In the genomic region with DNA sequence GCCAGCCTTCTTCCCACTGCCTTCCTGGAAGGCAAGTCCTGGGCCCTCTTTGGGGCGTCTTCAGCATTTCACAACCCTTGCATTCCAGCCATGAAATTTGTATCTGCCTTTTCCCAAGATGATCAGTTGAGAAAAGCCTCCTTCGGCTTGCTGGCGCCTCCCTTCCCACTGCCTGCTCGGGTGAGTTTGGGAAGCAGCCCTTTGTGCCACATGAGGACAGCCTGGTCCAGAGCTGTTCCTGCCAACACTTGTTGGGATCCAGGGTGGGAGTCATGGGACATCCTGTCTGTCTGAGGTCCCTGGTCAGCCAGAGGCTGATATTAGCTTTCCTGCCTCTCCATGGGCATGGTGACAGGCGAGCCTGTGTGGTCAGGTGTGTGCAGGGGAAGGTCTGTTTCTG, we compare ENCODE assay signal across 16 mouse cellular contexts. TPM values are rescaled to one million over a fixed set of nuclear protein-coding genes. Genes with fewer than 3 reads are reported as not detected.
A peak's percentile ranks its signal among the peaks of the same experiment; 100 is the strongest.
DNase-seq lines count a peak whose midpoint lies in the region; ATAC-seq and TF ChIP-seq lines count a peak whose summit lies in the region.
"Had no signal": no experiment of that assay in that cellular context is flagged by ENCODE, and none has a peak within 500 bp of the region (broad histone marks: within the 10 kb centered on the region; RNA-seq: fewer than 3 reads in every experiment).

No protein-coding gene starts in this region.

- peaks cover 29% of the 10 kb centered on the region for H3K36me3 ChIP-seq in kidney, embryonic 16.5 days (ENCODE audit: insufficient read depth, low read length)
- H3K36me3 ChIP-seq in heart, embryonic 16.5 days (ENCODE audit: control insufficient read depth, insufficient read depth) = peaks cover 4% of the 10 kb centered on the region; the same call in 1 of the 2 replicates
- H3K36me3 ChIP-seq in lung, postnatal 0 days (ENCODE audit: insufficient read depth, low read length) = no peaks in the 10 kb centered on the region
- H3K36me3 ChIP-seq in thymus, adult 2 months (ENCODE audit: control insufficient read depth, insufficient read depth, low read length) = peaks cover 7% of the 10 kb centered on the region; the same call in 1 of the 2 replicates

- no peak for TF ChIP-seq CTCF in lung, postnatal 0 days (IDR thresholded peaks at IDR 0.05)
- no peak for TF ChIP-seq CTCF in thymus, adult 2 months (IDR thresholded peaks at IDR 0.05; ENCODE audit: borderline replicate concordance, control insufficient read depth, extremely low read depth, insufficient read depth, low read length, poor library complexity)

- WGBS in kidney, embryonic 16.5 days = 53% methylated on average over 5 of the region's 5 CpGs
- WGBS in heart, embryonic 16.5 days = 73% methylated on average over 5 of the region's 5 CpGs
- WGBS in lung, postnatal 0 days = 57% methylated on average over 5 of the region's 5 CpGs
- WGBS in thymus, adult 2 months = 94% methylated on average over 5 of the region's 5 CpGs

- peaks cover 69% of the 10 kb centered on the region for H3K4me1 ChIP-seq in kidney, embryonic 16.5 days (ENCODE audit: insufficient read depth, low read length)
- H3K4me1 ChIP-seq in heart, embryonic 16.5 days (ENCODE audit: control insufficient read depth, insufficient read depth, low read length) = peaks cover 69% of the 10 kb centered on the region
- peaks cover 39% of the 10 kb centered on the region for H3K4me1 ChIP-seq in lung, postnatal 0 days (ENCODE audit: insufficient read depth, low read depth, low read length)
- H3K4me1 ChIP-seq in thymus, adult 2 months (replicated peaks; ENCODE audit: control insufficient read depth, insufficient read depth, low read length) = peaks cover 12% of the 10 kb centered on the region
- H3K4me1 ChIP-seq: forebrain, embryonic 12.5 days had no signal

- no peak for TF ChIP-seq POLR2A in thymus, adult 2 months (IDR thresholded peaks at IDR 0.05; ENCODE audit: control insufficient read depth, extremely low read depth, insufficient read depth, low read length, poor library complexity)

- DNase-seq in kidney, adult 11 months = no peak
- DNase-seq in heart, adult 9 months (ENCODE audit: low spot score in 2 of 2) = peak; percentile 44 to 53
- DNase-seq in lung, postnatal 0 days (ENCODE audit: low spot score) = no peak
- DNase-seq in T-cell, adult 2 months (ENCODE audit: low spot score) = no peak
- no peak for DNase-seq in thymus, adult 2 months
- DNase-seq: adrenal gland, postnatal 14 days; cerebellum, adult 11 months; embryo, embryonic 11 days; gastrocnemius, postnatal 10 days; layer of hippocampus, postnatal 36 days; spleen, adult 18-20 months had no signal

- H3K27ac ChIP-seq in kidney, embryonic 16.5 days (ENCODE audit: low read length) = peak overlapping the region; percentile 81
- H3K27ac ChIP-seq in heart, embryonic 16.5 days (ENCODE audit: low read length) = peak overlapping the region; percentile 46; the same call in 1 of the 2 replicates
- peak overlapping the region; percentile 16; the same call in 1 of the 2 replicates for H3K27ac ChIP-seq in lung, postnatal 0 days (ENCODE audit: low read length)
- H3K27ac ChIP-seq in thymus, adult 2 months (ENCODE audit: control insufficient read depth, insufficient read depth, low read length) = no peak overlapping the region
- H3K27ac ChIP-seq: forebrain, embryonic 12.5 days; liver, embryonic 14.5 days; midbrain, embryonic 12.5 days had no signal

- H3K4me3 ChIP-seq in kidney, embryonic 16.5 days (ENCODE audit: low read length) = no peak overlapping the region
- no peak overlapping the region for H3K4me3 ChIP-seq in heart, embryonic 16.5 days (ENCODE audit: low read length)
- H3K4me3 ChIP-seq in lung, postnatal 0 days (ENCODE audit: low read depth, low read length) = no peak overlapping the region
- no peak overlapping the region for H3K4me3 ChIP-seq in thymus, adult 2 months (ENCODE audit: control insufficient read depth, insufficient read depth, low read length)
- H3K4me3 ChIP-seq: forebrain, embryonic 12.5 days; midbrain, embryonic 12.5 days had no signal

- 0 out of 2 replicates have a peak overlapping the region, but pooled peaks have one; percentile 19 for H3K9ac ChIP-seq in kidney, embryonic 16.5 days (replicated peaks; ENCODE audit: low read length)
- H3K9ac ChIP-seq in heart, embryonic 16.5 days (ENCODE audit: low read length) = 0 out of 2 replicates have a peak overlapping the region, but pooled peaks have one; percentile 3
- no peak overlapping the region for H3K9ac ChIP-seq in lung, postnatal 0 days (replicated peaks; ENCODE audit: low read depth)
- H3K9ac ChIP-seq: forebrain, embryonic 12.5 days; liver, embryonic 14.5 days; midbrain, embryonic 12.5 days had no signal

- TF ChIP-seq EP300 in lung, postnatal 0 days (IDR thresholded peaks at IDR 0.05) = peak; percentile 27; the same call in 1 of the 2 replicates

- no peaks in the 10 kb centered on the region for H3K27me3 ChIP-seq in kidney, embryonic 16.5 days (ENCODE audit: insufficient read depth, low read length)
- H3K27me3 ChIP-seq in heart, embryonic 16.5 days (ENCODE audit: control insufficient read depth, insufficient read depth, low read length) = no peaks in the 10 kb centered on the region
- no peaks in the 10 kb centered on the region for H3K27me3 ChIP-seq in lung, postnatal 0 days (replicated peaks; ENCODE audit: insufficient read depth, low read length)
- H3K27me3 ChIP-seq in thymus, adult 2 months (ENCODE audit: control insufficient read depth, insufficient read depth, low read length) = no peaks in the 10 kb centered on the region
- H3K27me3 ChIP-seq: forebrain, embryonic 12.5 days; midbrain, embryonic 12.5 days had no signal

- ATAC-seq in kidney, embryonic 16.5 days (ENCODE audit: low FRiP score, low TSS enrichment) = no peak
- ATAC-seq in heart, embryonic 16.5 days (replicated peaks; ENCODE audit: extremely low read depth, insufficient read depth, low FRiP score) = no peak
- no peak for ATAC-seq in lung, postnatal 0 days

- H3K4me2 ChIP-seq in kidney, embryonic 16.5 days (replicated peaks; ENCODE audit: low read depth, low read length) = no peak overlapping the region
- H3K4me2 ChIP-seq in heart, embryonic 16.5 days (ENCODE audit: low read depth, low read length) = no peak overlapping the region
- H3K4me2 ChIP-seq in lung, postnatal 0 days (replicated peaks; ENCODE audit: low read depth, low read length) = no peak overlapping the region
- H3K4me2 ChIP-seq: forebrain, embryonic 12.5 days; midbrain, embryonic 12.5 days had no signal

- H3K9me3 ChIP-seq in kidney, embryonic 16.5 days (ENCODE audit: low read length) = no peaks in the 10 kb centered on the region
- H3K9me3 ChIP-seq in heart, embryonic 16.5 days (replicated peaks; ENCODE audit: control insufficient read depth, low read length) = no peaks in the 10 kb centered on the region
- H3K9me3 ChIP-seq in lung, postnatal 0 days (ENCODE audit: low read length) = no peaks in the 10 kb centered on the region
- H3K9me3 ChIP-seq: forebrain, embryonic 12.5 days; midbrain, embryonic 12.5 days had no signal

RNA-seq across cellular contexts. Expression of gene Trim8, which starts 43.7 kb away (rescaled TPM):
- 22.2 and 26.0 TPM in 2 replicates for polyA plus RNA-seq in kidney, embryonic 16.5 days (2015; fragmentation: Nextera tagmentation; extraction: Ambion mirVana)
- 17.0 and 19.4 TPM in 2 replicates for polyA plus RNA-seq in heart, embryonic 16.5 days (2015; fragmentation: Nextera tagmentation; extraction: Ambion mirVana)
- 34.1 and 34.8 TPM in 2 replicates for polyA plus RNA-seq in lung, postnatal 0 days (2015; fragmentation: Nextera tagmentation; extraction: Ambion mirVana)
- polyA plus RNA-seq in thymus, adult 2 months (2012; rRNA removed) = 57.9 and 78.2 TPM in 2 replicates

Comparison
In these comparisons a context has a peak if more than half of its experiments do, and no peak if none do; other contexts are left out.
1. DNase-seq: peak in heart, adult 9 months (2 of 2); none in kidney, adult 11 months (single experiment), lung, postnatal 0 days (single experiment), T-cell, adult 2 months (single experiment) and thymus, adult 2 months (single experiment).